Comparison of ENCODE assay signal across 19 mouse cellular contexts in the genomic region with DNA sequence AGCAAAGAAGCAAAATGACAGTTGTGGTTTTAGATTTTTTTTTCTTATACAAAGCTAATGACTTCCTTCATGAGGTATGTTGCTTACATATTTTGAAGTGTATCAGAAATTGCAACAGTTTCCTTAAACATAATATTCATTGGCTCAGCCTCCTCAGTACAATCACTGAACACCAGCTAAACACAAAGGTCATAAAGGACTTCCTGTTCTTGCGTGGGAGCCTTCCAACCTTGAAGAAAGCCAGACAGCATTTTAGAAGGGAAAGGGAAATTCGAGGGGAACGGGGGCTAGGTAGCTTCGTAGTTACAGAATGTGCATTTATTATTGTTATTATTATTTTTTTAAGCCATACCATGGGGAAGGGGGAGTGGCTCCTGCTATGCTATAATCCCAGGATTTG.
A peak's percentile ranks its signal among the peaks of the same experiment; 100 is the strongest.
DNase-seq lines count a peak whose midpoint lies in the region; ATAC-seq and TF ChIP-seq lines count a peak whose summit lies in the region.
"Had no signal": no experiment of that assay in that cellular context is flagged by ENCODE, and none has a peak within 500 bp of the region (broad histone marks: within the 10 kb centered on the region; RNA-seq: fewer than 3 reads in every experiment).

No protein-coding gene starts in this region.

- TF ChIP-seq EP300 in heart, adult 2 months (IDR thresholded peaks at IDR 0.05; ENCODE audit: insufficient read depth, low read depth, low read length): no peak

- intact Hi-C loops in heart, adult 2 months (cut with DNase I): loop anchor here (5.0 kb wide), 2 partner anchors 66 to 74 kb away; no protein-coding TSS in a partner anchor

- H3K9me3 ChIP-seq in kidney, postnatal 0 days (replicated peaks; ENCODE audit: low read length): no peaks in the 10 kb centered on the region
- H3K9me3 ChIP-seq: embryonic facial prominence, embryonic 12.5 days; heart, embryonic 10.5 days had no signal

- no peak for ATAC-seq in kidney, postnatal 0 days (replicated peaks; ENCODE audit: low FRiP score, low read depth)
- ATAC-seq: forebrain, embryonic 14.5 days; intestine, embryonic 16.5 days had no signal

- peaks cover 30% of the 10 kb centered on the region for H3K36me3 ChIP-seq in heart, adult 2 months (ENCODE audit: control insufficient read depth, insufficient read depth, low read length)
- H3K36me3 ChIP-seq in kidney, postnatal 0 days (ENCODE audit: insufficient read depth, low read length): no peaks in the 10 kb centered on the region
- H3K36me3 ChIP-seq: heart, embryonic 10.5 days had no signal

- H3K27me3 ChIP-seq in heart, adult 2 months (ENCODE audit: control insufficient read depth, insufficient read depth, low read length): no peaks in the 10 kb centered on the region
- no peaks in the 10 kb centered on the region for H3K27me3 ChIP-seq in kidney, postnatal 0 days (ENCODE audit: insufficient read depth, low read length)
- H3K27me3 ChIP-seq: CH12.LX; embryonic facial prominence, embryonic 12.5 days had no signal

- WGBS in heart, adult 2 months: 37% methylated on average over 4 of the region's 4 CpGs
- WGBS in kidney, postnatal 0 days: 9% methylated on average over 4 of the region's 4 CpGs

- no peak overlapping the region for H3K27ac ChIP-seq in heart, adult 2 months
- H3K27ac ChIP-seq in kidney, postnatal 0 days: no peak overlapping the region
- peak overlapping the region; percentile 59 for H3K27ac ChIP-seq in embryonic fibroblast, embryonic 13.5 days (ENCODE audit: insufficient read depth, low read length)
- H3K27ac ChIP-seq: heart, embryonic 10.5 days; hindbrain, embryonic 14.5 days had no signal

- H3K4me2 ChIP-seq in kidney, postnatal 0 days (ENCODE audit: low read length): no peak overlapping the region
- H3K4me2 ChIP-seq: embryonic facial prominence, embryonic 12.5 days; hindbrain, embryonic 14.5 days had no signal

- peaks cover 2% of the 10 kb centered on the region; the same call in 1 of the 2 replicates for H3K79me2 ChIP-seq in heart, adult 2 months (replicated peaks; ENCODE audit: control insufficient read depth, insufficient read depth, low read length)

- TF ChIP-seq CTCF in heart, adult 2 months (IDR thresholded peaks at IDR 0.05): no peak
- TF ChIP-seq CTCF in kidney, postnatal 0 days (IDR thresholded peaks at IDR 0.05; ENCODE audit: low read depth): no peak
- no peak for TF ChIP-seq CTCF in embryonic fibroblast, embryonic 13.5 days (IDR thresholded peaks at IDR 0.05; ENCODE audit: borderline replicate concordance, insufficient read depth, low read length)

- no peak overlapping the region for H3K9ac ChIP-seq in heart, adult 2 months (ENCODE audit: low read depth, low read length)
- no peak overlapping the region for H3K9ac ChIP-seq in kidney, postnatal 0 days (ENCODE audit: low read depth, low read length)
- H3K9ac ChIP-seq: embryonic facial prominence, embryonic 12.5 days; hindbrain, embryonic 14.5 days had no signal

- H3K4me3 ChIP-seq in heart, adult 2 months: no peak overlapping the region
- H3K4me3 ChIP-seq in kidney, postnatal 0 days (replicated peaks; ENCODE audit: low read depth, low read length): no peak overlapping the region
- H3K4me3 ChIP-seq in embryonic fibroblast, embryonic 13.5 days (ENCODE audit: insufficient read depth, low read length): no peak overlapping the region
- H3K4me3 ChIP-seq: embryonic facial prominence, embryonic 12.5 days; heart, embryonic 10.5 days had no signal

- DNase-seq in heart, adult 11 months: peak; percentile 80
- DNase-seq in heart, adult 2 months: no peak
- DNase-seq in kidney, postnatal 0 days (ENCODE audit: low spot score): peak; percentile 32
- DNase-seq in kidney, postnatal 25 days: no peak
- DNase-seq in cerebellum, postnatal 10 days: no peak
- DNase-seq: adrenal gland, adult 2 months; adrenal gland, postnatal 25 days; cerebellum, adult 18-20 months; cerebellum, adult 9-11 months; embryo, embryonic 11 days; gastrocnemius, postnatal 10 days; heart, postnatal 10 days had no signal

- TF ChIP-seq POLR2A in heart, adult 2 months (IDR thresholded peaks at IDR 0.05; ENCODE audit: insufficient read depth, low read depth, low read length): no peak
- no peak for TF ChIP-seq POLR2A in embryonic fibroblast, embryonic 13.5 days (IDR thresholded peaks at IDR 0.05; ENCODE audit: low read depth, low read length)

- peaks cover 6% of the 10 kb centered on the region for H3K4me1 ChIP-seq in heart, adult 2 months (ENCODE audit: control insufficient read depth, insufficient read depth, low read length)
- H3K4me1 ChIP-seq in kidney, postnatal 0 days (replicated peaks; ENCODE audit: insufficient read depth, low read length): peaks cover 9% of the 10 kb centered on the region; the same call in 1 of the 2 replicates
- H3K4me1 ChIP-seq in embryonic fibroblast, embryonic 13.5 days (ENCODE audit: control insufficient read depth, insufficient read depth, low read length): peaks cover 4% of the 10 kb centered on the region; the same call in 1 of the 2 replicates

Comparison
In these comparisons a context has a peak if more than half of its experiments do, and no peak if none do; other contexts are left out.
1. DNase-seq: peak in heart, adult 11 months (single experiment) and kidney, postnatal 0 days (single experiment); none in heart, adult 2 months (0 of 2), kidney, postnatal 25 days (0 of 2) and cerebellum, postnatal 10 days (0 of 2).